Mouse (Mus musculus): ENCODE results near the gene Pck2.

- TF ChIP-seq CTCF (IDR thresholded peaks at IDR 0.05; ENCODE audit: extremely low read depth, insufficient read depth, low read length): no peak
- TF ChIP-seq POLR2A (IDR thresholded peaks at IDR 0.05; ENCODE audit: extremely low read depth, insufficient read depth, low read length): peak; percentile 51; the same call in 1 of the 2 replicates
These were observed 29.0 kb upstream of the Pck2 start for GRCm38 (mm10) chr14:55511037-55511436.
